Mouse (Mus musculus) thymus, adult 2 months (tissue): Measurements from ENCODE around the gene Fam180a.

ENCODE experiments used
- CTCF ChIP-seq: fragments of 200-500 bp; IDR thresholded peaks from 2 replicates; pipeline ENCODE4 v1.5.1; 2012; ENCODE audit warnings: mild to moderate bottlenecking, control low read depth, low read length, moderate library complexity, borderline replicate concordance; ENCODE audit not compliant: control insufficient read depth, poor library complexity, insufficient read depth; ENCODE audit errors: extremely low read depth
- POLR2A ChIP-seq: fragments of 200-500 bp; IDR thresholded peaks from 2 replicates; pipeline ENCODE4 v1.6.1; 2012; ENCODE audit warnings: mild to moderate bottlenecking, low read length, control low read depth, moderate library complexity; ENCODE audit not compliant: control insufficient read depth, poor library complexity, insufficient read depth; ENCODE audit errors: extremely low read depth

GRCm38 (mm10) chr6:35265580-35266278 is 60.2 kb downstream of the Fam180a start:
- no peak for TF ChIP-seq CTCF
- no peak for TF ChIP-seq POLR2A
